Mouse (Mus musculus): ENCODE measurements at regions not wholly inside any gene's neighbourhood (a gene's known extent, or its start where the extent isn't known, plus 50 kb on each side); places are given as distances from the start of the nearest gene placed in this dataset.

DNA sequence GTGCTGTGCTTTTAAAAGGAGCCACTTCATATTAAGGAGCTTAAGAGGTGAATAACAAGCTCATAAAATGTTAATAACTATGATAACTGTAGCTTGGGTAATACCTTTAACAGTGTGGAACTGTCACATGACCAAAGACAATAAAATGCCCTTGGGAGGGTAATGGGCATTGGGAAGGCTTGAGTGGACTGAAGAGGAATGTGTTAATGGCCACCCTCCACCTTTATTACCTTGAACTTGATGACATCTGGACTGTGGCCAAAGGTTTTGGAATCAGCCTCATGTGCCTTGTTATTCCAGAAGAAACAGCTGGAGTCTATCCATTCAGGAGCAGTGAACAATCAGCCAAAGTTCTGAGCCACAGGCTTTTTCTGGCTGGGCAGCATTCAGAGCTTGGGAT is 451.0 kb upstream of the Tenm4 start:
- Histone ChIP-seq H3K9me3 (ENCODE audit: low read length) (no peaks in the 10 kb centered on the region), H3K4me1 (ENCODE audit: insufficient read depth) (no peaks in the 10 kb centered on the region), H3K9ac (replicated peaks) (no peak overlapping the region), H3K27me3 (ENCODE audit: insufficient read depth, low read length) (no peaks in the 10 kb centered on the region), H3K27ac (ENCODE audit: low read depth) (no peak overlapping the region), H3K36me3 (replicated peaks; ENCODE audit: insufficient read depth, low read length) (no peaks in the 10 kb centered on the region), H3K4me3 (ENCODE audit: low read depth, low read length) (no peak overlapping the region), H3K4me2 (ENCODE audit: low read depth, low read length) (no peak overlapping the region)
- DNase-seq (no peak), ATAC-seq (no peak)
- no peak for TF ChIP-seq EP300 (IDR thresholded peaks at IDR 0.05; ENCODE audit: low read depth)
- TF ChIP-seq CTCF (IDR thresholded peaks at IDR 0.05; ENCODE audit: low read depth), result no peak

DNA sequence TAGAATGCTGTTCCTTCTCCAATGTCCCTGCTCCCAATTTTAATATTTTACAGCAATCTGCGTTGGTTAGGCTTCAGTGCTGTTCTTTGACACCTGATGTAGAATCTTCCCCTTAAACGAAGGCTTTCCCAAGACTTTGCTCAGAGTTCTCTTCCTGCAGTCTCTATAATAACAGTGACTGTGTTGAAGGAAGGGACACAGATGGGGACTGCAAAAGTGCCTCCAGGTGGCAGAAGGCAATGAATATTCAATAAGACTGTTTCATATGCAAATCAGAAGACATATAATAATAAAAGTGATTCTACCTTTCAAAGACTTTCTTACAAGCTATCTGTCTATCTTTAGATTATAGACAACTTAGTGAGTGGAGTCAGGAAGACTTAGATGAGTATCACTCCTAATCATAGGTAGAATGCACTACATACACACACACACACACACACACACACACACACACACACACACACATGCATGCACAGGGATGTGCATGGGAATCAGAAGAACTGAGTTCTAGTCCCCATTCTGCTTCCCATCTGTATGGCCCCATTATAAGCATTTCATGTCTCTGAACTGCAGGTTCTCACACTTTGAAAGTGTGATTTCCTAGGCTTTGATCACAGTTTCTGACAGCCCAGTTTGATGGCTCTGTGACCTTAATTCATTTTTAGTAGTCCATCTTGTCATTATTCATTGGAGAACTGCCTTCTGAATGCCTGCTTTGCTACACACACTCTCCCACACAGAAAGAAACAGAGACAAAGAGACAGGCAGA is 445.1 kb upstream of the Tenm4 start:
- ATAC-seq (no peak), DNase-seq (no peak)
- 57% methylated on average over 2 of the region's 2 CpGs for WGBS (ENCODE audit: insufficient replicate concordance)
- no peak overlapping the region for H3K4me3 ChIP-seq (ENCODE audit: low read depth, low read length)
- H3K27ac ChIP-seq (ENCODE audit: low read depth), result no peak overlapping the region
- no peaks in the 10 kb centered on the region for H3K4me1 ChIP-seq (ENCODE audit: insufficient read depth)
- no peak for TF ChIP-seq EP300 (IDR thresholded peaks at IDR 0.05; ENCODE audit: low read depth)
- no peak for TF ChIP-seq CTCF (IDR thresholded peaks at IDR 0.05; ENCODE audit: low read depth)
- no peaks in the 10 kb centered on the region for H3K36me3 ChIP-seq (replicated peaks; ENCODE audit: insufficient read depth, low read length)
- H3K27me3 ChIP-seq (ENCODE audit: insufficient read depth, low read length), result no peaks in the 10 kb centered on the region
- no peak overlapping the region for H3K9ac ChIP-seq (replicated peaks)
- H3K9me3 ChIP-seq (ENCODE audit: low read length), result no peaks in the 10 kb centered on the region
- H3K4me2 ChIP-seq (ENCODE audit: low read depth, low read length), result no peak overlapping the region

DNA sequence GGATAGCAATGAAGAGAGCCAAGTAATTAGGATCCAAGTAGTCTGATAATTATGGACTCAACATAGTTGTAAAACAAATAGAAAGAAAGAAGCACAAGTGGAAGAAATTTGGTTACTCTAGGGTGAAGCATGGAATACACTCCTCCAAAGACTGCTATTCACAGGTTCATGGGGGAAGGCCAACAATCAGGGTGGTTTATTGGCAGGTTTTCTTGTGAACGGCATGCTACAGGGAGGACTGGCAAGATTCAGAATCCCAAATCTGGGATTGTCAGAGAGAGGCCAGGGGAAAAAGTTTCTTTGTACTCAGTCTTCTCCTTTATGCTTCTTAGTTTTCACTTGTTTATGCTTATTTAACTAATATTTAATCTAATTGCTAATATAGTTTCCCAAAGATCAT is 437.2 kb upstream of the Tenm4 start:
- no peak overlapping the region for H3K4me2 ChIP-seq (ENCODE audit: low read depth, low read length)
- no peaks in the 10 kb centered on the region for H3K9me3 ChIP-seq (ENCODE audit: low read length)
- H3K27me3 ChIP-seq (ENCODE audit: insufficient read depth, low read length), result no peaks in the 10 kb centered on the region
- no peak overlapping the region for H3K9ac ChIP-seq (replicated peaks)
- H3K27ac ChIP-seq (ENCODE audit: low read depth), result no peak overlapping the region
- H3K36me3 ChIP-seq (replicated peaks; ENCODE audit: insufficient read depth, low read length), result no peaks in the 10 kb centered on the region
- TF ChIP-seq EP300 (IDR thresholded peaks at IDR 0.05; ENCODE audit: low read depth) (no peak), CTCF (IDR thresholded peaks at IDR 0.05; ENCODE audit: low read depth) (no peak)
- ATAC-seq (no peak), DNase-seq (no peak)
- no peak overlapping the region for H3K4me3 ChIP-seq (ENCODE audit: low read depth, low read length)
- no peaks in the 10 kb centered on the region for H3K4me1 ChIP-seq (ENCODE audit: insufficient read depth)
- 82% methylated on average over 1 of the region's 1 CpGs for WGBS (ENCODE audit: insufficient replicate concordance)

DNA sequence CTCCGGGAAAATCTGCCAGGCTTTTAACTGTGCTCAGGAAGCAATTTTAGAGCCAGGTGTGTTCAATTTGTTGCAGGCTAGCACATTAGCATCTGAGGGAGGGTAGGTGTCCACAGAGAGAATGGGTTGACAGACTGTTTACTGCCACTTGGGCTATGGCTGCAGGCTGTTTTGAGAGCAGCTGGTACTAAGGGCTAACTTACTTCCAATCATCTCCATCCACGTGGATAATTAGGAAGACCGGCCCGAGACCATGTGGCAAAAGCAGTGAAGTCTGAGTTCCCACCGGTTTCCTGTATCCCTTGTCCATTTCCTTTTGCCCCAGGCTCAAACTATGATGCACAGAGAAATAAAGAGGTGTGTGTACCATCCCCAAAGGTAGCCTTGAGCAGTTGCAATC is 436.5 kb upstream of the Tenm4 start:
- 66% methylated on average over 5 of the region's 5 CpGs for WGBS (ENCODE audit: insufficient replicate concordance)

DNA sequence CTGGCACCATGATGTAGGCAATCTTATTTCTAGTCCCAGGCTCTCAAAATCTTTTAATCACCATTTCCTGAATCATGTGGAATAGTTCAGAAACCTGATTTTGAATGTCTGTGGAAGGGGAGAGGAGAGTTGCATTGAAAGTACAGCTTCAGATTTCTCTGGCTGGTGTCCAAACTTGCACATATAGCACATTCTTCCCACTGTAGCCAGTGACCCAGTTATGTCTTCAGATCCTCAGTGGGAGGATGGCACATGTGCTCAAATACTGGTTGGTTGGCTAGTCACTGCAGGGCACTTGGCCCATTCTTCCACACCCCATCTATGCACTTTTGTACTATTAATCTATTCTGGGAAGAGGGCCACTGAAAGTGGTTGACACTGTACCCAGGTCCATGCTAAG is 434.3 kb upstream of the Tenm4 start:
- Histone ChIP-seq H3K4me2 (ENCODE audit: low read depth, low read length) (no peak overlapping the region), H3K36me3 (replicated peaks; ENCODE audit: insufficient read depth, low read length) (no peaks in the 10 kb centered on the region), H3K4me1 (ENCODE audit: insufficient read depth) (no peaks in the 10 kb centered on the region), H3K27ac (ENCODE audit: low read depth) (no peak overlapping the region), H3K9ac (replicated peaks) (no peak overlapping the region), H3K27me3 (ENCODE audit: insufficient read depth, low read length) (no peaks in the 10 kb centered on the region), H3K9me3 (ENCODE audit: low read length) (no peaks in the 10 kb centered on the region), H3K4me3 (ENCODE audit: low read depth, low read length) (no peak overlapping the region)
- DNase-seq (no peak), ATAC-seq (no peak)
- no peak for TF ChIP-seq EP300 (IDR thresholded peaks at IDR 0.05; ENCODE audit: low read depth)
- no peak for TF ChIP-seq CTCF (IDR thresholded peaks at IDR 0.05; ENCODE audit: low read depth)

More for the DNA sequence above, 436.5 kb upstream of the Tenm4 start:
- H3K4me3 ChIP-seq (ENCODE audit: low read depth, low read length), result no peak overlapping the region
- H3K4me1 ChIP-seq (ENCODE audit: insufficient read depth), result no peaks in the 10 kb centered on the region
- no peak overlapping the region for H3K4me2 ChIP-seq (ENCODE audit: low read depth, low read length)
- no peak for DNase-seq
- no peak for TF ChIP-seq EP300 (IDR thresholded peaks at IDR 0.05; ENCODE audit: low read depth)
- TF ChIP-seq CTCF (IDR thresholded peaks at IDR 0.05; ENCODE audit: low read depth), result no peak
- no peak overlapping the region for H3K27ac ChIP-seq (ENCODE audit: low read depth)
- no peaks in the 10 kb centered on the region for H3K27me3 ChIP-seq (ENCODE audit: insufficient read depth, low read length)
- no peak overlapping the region for H3K9ac ChIP-seq (replicated peaks)
- no peak for ATAC-seq
- no peaks in the 10 kb centered on the region for H3K9me3 ChIP-seq (ENCODE audit: low read length)
- H3K36me3 ChIP-seq (replicated peaks; ENCODE audit: insufficient read depth, low read length), result no peaks in the 10 kb centered on the region

DNA sequence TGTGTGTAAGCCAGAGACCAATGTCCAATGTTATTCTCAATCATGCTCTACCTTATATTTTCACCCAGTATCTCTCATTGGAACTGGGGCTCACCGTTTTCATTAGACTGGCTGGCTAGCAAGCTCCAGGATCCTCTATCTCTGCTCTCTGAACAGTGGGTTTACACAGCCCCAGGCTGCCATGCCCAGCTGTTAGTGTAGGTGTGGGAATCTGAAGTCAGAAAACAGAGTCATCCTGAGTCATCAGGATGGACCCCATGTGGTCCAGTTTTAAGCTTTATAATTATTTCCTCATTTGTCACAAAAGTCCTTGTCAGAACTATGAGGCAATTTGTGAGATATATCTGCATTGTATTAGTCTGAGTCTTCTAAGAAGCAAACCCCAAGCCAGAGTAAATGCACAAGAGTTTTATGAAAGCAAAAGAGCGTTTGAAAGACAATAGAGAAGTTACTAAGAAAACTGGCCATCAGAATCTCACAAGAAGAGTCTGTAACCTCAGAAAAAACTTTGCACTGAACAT is 432.3 kb upstream of the Tenm4 start:
- 62% methylated on average over 2 of the region's 2 CpGs for WGBS (ENCODE audit: insufficient replicate concordance)
- Histone ChIP-seq H3K4me1 (ENCODE audit: insufficient read depth) (no peaks in the 10 kb centered on the region), H3K4me3 (ENCODE audit: low read depth, low read length) (no peak overlapping the region), H3K36me3 (replicated peaks; ENCODE audit: insufficient read depth, low read length) (no peaks in the 10 kb centered on the region), H3K4me2 (ENCODE audit: low read depth, low read length) (no peak overlapping the region), H3K27me3 (ENCODE audit: insufficient read depth, low read length) (no peaks in the 10 kb centered on the region), H3K27ac (ENCODE audit: low read depth) (no peak overlapping the region), H3K9me3 (ENCODE audit: low read length) (no peaks in the 10 kb centered on the region), H3K9ac (replicated peaks) (no peak overlapping the region)
- no peak for ATAC-seq
- TF ChIP-seq CTCF (IDR thresholded peaks at IDR 0.05; ENCODE audit: low read depth), result no peak
- no peak for TF ChIP-seq EP300 (IDR thresholded peaks at IDR 0.05; ENCODE audit: low read depth)
- no peak for DNase-seq
